Mouse (Mus musculus) stomach, postnatal 0 days (tissue): ENCODE measurements around the gene D430019H16Rik.

Source experiments
- CTCF ChIP-seq: IDR thresholded peaks from 2 replicates; pipeline ENCODE4 v1.5.1; 2016; ENCODE audit warnings: antibody characterized with exemption, low read depth, mild to moderate bottlenecking, moderate library complexity
- EP300 ChIP-seq: optimal IDR thresholded peaks from 2 replicates; pipeline ENCODE3; 2016; ENCODE audit warnings: antibody characterized with exemption

GRCm38 (mm10) chr12:105476993-105477392 lies 23.3 kb downstream of the D430019H16Rik start:
- TF ChIP-seq CTCF (no peak), EP300 (no peak)
